Mouse (Mus musculus) skeletal muscle tissue, postnatal 0 days (tissue): ENCODE data around the gene Acin1. TPM values are rescaled to one million over a fixed set of nuclear protein-coding genes. Genes with fewer than 3 reads are reported as not detected.

ENCODE experiments used
- microRNA counts: library from miRNA; unstranded; fragments of <30 nt; microRNA quantifications from one replicate; lab custom pipeline; 2015
- microRNA-seq, 2 experiments: library from miRNA; unstranded; fragments of <30 nt; microRNA quantifications; one replicate each; pipeline ENCODE4; 2016
- polyA plus RNA-seq: library from polyadenylated mRNA; unstranded; fragments of >200 nt; fragmentation: Nextera tagmentation; extraction: Ambion mirVana; gene quantifications from 2 replicates; pipeline ENCODE4 v1.2.1, GENCODE M21; 2015

The Acin1 gene
- 42.8 and 46.2 TPM in 2 replicates for polyA plus RNA-seq

GRCm38 (mm10) chr14:54686522-54687143 lies at the start of gene Acin1:
TSS of gene Acin1 (minus strand) at chr14:54686931.

DNA sequence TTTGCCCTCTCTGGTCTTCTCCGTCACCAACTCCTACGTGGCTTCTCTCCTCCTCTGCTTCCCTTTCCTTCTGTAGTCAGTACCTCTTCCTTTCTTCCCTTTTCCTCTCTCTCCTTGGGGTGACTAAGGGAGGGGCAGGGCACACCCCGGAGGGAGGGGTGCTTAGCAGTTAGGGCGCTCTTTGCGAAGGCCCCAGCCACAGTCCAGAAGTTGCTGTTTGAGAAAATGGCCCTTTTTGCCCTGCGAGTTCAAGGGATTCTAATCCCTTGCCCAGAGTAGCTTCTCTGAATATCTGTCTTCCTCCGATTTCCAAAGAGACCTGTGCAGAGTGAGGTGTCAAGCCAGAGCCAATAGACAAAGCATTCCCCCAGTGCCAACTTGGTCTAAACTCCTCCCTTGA lies 25.3 kb upstream of the Acin1 start, which contains the start of gene Cebpe:
Gene Cebpe (minus strand): TSS at position 101 of the 400 bp plus-strand sequence.

DNA sequence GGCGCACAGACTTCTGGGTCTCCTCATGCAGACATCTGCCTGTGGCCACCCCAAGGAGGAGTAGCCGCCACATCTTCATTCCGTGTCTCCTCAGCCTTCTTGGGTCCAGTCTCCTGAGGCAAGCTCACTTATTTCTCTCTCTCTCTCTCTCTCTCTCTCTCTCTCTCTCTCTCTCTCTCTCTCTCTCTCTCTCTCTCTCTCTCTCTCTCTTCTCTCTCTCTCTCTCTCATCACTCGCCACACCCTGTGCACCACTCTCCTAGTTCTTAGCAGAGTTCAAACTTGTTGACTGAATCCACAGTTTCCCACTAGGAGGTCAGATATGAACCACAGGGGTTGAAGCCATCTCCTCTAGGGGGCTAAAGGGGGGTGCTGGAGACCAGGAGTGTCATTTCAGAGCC lies 12.0 kb upstream of the Acin1 start, which contains the start of gene Gm29776:
Gene Gm29776 (minus strand): TSS at position 101 of the 400 bp plus-strand sequence.

DNA sequence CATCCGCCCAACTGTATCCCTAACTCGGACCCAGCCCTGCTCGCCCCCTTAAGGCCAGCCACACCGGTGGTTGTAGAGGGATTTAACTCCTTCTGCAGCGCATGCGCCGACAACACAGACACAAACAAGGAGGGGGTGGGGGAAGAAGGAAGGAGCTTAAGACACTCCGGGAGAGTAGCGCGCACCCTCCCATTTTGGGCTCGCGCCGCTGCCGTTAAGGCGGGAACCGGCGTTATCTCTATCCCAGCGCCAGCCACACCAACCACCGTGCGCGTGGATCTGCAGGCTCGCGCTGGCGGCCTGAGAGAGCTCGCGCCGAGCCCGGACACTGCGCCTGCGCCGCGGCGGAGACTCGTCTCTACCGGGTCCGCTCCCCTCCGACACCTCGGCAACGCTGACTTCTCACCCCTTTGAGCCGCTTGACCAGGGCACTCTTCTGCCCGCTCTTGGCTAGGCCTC lies 639 bp downstream of the Acin1 start, which contains the start of gene 1700123O20Rik:
Gene 1700123O20Rik (plus strand): TSS at position 154 of the 459 bp plus-strand sequence.

DNA sequence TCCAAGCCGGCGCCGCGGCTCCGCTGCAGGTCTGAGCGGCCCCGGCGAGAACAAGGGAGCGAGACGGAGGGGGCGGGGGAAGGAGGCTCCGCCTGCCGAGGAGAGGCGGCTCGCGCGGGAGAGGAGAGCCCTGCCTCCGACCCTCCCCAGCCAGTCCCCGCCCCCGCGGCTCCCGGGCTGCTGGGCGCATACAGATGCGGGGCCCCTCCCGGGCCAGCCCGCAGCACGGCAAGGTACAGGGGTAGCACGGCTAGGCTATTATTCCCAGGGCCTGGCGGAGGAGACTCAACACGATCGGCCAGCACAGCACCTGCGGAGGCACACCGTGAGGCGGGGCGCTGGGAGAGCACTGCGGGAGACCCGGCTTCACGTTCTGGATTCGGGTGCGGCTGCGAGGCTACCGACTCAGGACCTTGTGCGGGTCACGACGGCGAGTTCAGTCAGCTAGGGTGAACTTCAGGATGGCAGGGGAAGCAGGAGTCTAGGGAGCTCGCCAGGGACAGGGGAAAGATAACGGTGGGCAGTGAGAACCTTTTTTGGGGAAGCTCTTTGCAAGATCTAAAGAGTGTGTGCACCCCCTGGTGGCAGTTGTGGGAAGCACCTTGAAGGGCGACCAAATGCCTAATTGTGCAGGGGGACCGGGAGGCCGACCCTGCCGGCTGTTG lies 45.3 kb downstream of the Acin1 start, which contains the start of gene Cdh24:
Gene Cdh24 (minus strand): TSS at position 60 of the 665 bp plus-strand sequence.

DNA sequence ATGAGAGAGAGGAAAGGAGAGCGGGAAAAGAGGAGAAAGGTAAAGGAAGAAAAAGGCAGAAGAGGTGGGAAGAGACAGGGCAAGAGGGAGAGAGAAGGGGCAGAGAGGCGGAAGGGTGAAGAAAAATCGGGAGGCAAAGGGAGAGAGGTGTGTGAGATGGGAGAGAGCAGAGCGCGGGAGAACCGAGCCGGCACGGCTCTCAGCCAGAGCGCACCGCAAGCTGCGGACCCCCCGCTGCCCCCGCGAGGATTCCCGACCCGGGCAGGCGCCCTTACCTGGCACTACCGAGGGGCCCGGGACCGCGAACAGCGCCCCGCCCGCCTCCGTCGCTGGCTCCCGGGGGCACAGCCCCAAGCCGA lies 45.8 kb downstream of the Acin1 start, which contains the start of gene Gm17606:
Gene Gm17606 (plus strand): TSS at position 7 of the 359 bp plus-strand sequence.

DNA sequence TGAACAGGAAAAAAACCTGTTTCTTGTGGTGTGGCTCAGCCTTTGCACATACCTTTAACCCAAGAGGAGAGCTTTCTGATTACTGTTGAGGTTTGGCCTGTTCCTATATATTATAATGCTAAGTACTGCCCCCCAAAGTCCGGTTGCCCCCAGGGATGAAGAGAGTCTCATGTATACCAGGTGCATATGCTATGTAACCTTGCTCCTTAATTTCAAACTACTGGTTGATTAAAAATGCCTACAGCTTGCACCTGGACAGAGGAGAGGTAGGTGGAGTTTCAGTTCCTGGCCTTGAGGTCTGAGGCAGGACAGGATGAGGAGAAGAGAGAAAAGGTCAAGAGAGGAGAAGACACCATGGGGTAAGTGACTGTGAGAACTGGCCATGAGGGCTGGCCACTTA lies 65.6 kb downstream of the Acin1 start, which contains the start of gene Psmb11:
Gene Psmb11 (plus strand): TSS at position 301 of the 400 bp plus-strand sequence.

DNA sequence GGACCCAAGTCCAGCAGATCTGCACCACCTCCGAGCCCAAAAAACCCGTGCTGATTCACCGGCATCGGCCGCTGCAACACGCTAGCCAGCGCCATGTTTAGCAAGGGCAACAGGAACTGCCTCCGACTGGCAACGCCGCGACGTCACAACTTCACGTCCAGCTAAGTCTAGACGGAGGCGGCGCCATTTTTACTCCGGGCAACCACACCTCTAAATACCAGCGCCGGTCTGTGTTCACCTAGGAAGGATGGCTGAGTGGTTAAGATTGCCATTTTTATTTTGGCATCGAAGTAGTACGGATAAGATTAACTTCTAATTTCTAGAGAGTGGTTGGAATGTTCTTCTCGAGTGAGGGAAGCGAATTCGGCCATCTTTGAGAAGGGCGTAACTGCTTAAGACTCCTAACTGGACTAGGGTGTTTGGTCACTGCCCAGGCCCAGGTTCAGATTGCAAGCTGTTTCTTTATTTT lies 68.8 kb downstream of the Acin1 start, which contains the start of gene Psmb5:
Gene Psmb5 (minus strand): TSS at position 126 of the 469 bp plus-strand sequence.

DNA sequence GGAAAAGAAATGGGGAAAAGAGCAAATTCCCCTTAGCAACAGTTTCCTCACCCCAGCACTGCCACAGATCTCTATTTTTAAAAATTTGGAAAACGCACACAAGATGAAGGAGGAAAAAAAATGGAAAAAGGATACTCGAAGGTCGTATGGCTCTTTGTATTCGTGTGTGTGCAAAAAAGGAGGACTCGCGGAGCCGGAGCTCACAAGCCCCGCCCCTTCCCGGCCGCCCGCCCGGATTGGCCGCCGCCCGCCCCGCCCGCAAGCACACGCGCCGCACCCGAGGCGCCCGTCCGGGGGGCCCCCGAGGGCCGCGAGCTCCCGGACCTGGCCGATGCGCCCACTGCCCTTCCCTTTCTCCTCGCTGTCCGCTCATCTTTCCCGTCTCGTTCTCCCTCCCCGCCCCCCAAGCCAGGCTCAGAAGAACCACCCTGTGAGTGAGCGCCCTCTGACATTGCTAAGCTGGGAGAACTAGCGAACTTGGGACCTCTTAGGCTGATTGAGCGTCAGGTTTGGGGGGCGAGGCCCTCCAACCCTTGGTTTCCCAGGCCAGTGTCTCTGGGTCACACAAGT lies 80.9 kb downstream of the Acin1 start, which contains the start of gene 4931414P19Rik:
Gene 4931414P19Rik (minus strand): TSS at position 242 of the 570 bp plus-strand sequence.

MicroRNAs within 50 kb of the gene (microRNA counts, 519-probe panel; counts per million panel counts)
- microRNA mmu-miR-686 (lab: Ali Mortazavi, UCI), result 296 counts per million, percentile 58 among the panel's probes with 10 or more counts

Small RNAs within 50 kb of the gene (microRNA-seq; reads per million reads assigned to microRNA genes)
- gene Mir686, result 0 reads per million in 2 experiments
- 0.20 to 0.21 reads per million in 2 experiments for gene Mir6948

Other genes with a start within 250 kb of the Acin1 start
- 30.6 and 32.8 TPM in 2 replicates for gene Lrp10, start 222.8 kb downstream of the Acin1 start, polyA plus RNA-seq
- 0.10 and 0.13 TPM in 2 replicates for gene Rem2, start 210.8 kb downstream of the Acin1 start, polyA plus RNA-seq
- 32.3 and 36.0 TPM in 2 replicates for gene Prmt5, start 169.4 kb downstream of the Acin1 start, polyA plus RNA-seq
- 31.1 and 31.5 TPM in 2 replicates for gene Haus4, start 132.3 kb downstream of the Acin1 start, polyA plus RNA-seq
- 11.5 and 13.2 TPM in 2 replicates for gene Ajuba, start 109.4 kb downstream of the Acin1 start, polyA plus RNA-seq
- gene 4931414P19Rik, start 80.9 kb downstream of the Acin1 start, polyA plus RNA-seq, result 2.4 and 2.7 TPM in 2 replicates
- 306 and 337 TPM in 2 replicates for gene Psmb5, start 68.9 kb downstream of the Acin1 start, polyA plus RNA-seq
- 0.03 and 0.05 TPM in 2 replicates for gene Psmb11, start 65.5 kb downstream of the Acin1 start, polyA plus RNA-seq
- gene Gm17606, start 46.0 kb downstream of the Acin1 start, polyA plus RNA-seq, result not detected in 2 replicates
- gene Cdh24, start 45.6 kb downstream of the Acin1 start, polyA plus RNA-seq, result 0.33 and 0.40 TPM in 2 replicates
- gene 1700123O20Rik, start 715 bp downstream of the Acin1 start, polyA plus RNA-seq, result 44.2 and 47.3 TPM in 2 replicates
- gene Gm29776, start 11.9 kb upstream of the Acin1 start, polyA plus RNA-seq, result 0.11 and 0.12 TPM in 2 replicates
- gene Cebpe, start 25.2 kb upstream of the Acin1 start, polyA plus RNA-seq, result not detected in 2 replicates
- 3.8 and 5.9 TPM in 2 replicates for gene Slc7a8, start 95.0 kb upstream of the Acin1 start, polyA plus RNA-seq
- gene Rnf212b, start 127.2 kb upstream of the Acin1 start, polyA plus RNA-seq, result not detected in 2 replicates
- 3.6 and 4.1 TPM in 2 replicates for gene Homez, start 184.0 kb upstream of the Acin1 start, polyA plus RNA-seq
- 0.97 and 2.3 TPM in 2 replicates for gene Ppp1r3e, start 190.6 kb upstream of the Acin1 start, polyA plus RNA-seq
- gene Bcl2l2, start 196.4 kb upstream of the Acin1 start, polyA plus RNA-seq, result 2.9 and 3.6 TPM in 2 replicates
- 0.12 and 0.30 TPM in 2 replicates for gene Gm20521, start 196.5 kb upstream of the Acin1 start, polyA plus RNA-seq
- gene Pabpn1, start 205.6 kb upstream of the Acin1 start, polyA plus RNA-seq, result 36.7 and 49.3 TPM in 2 replicates
- 15.8 and 18.4 TPM in 2 replicates for gene Slc22a17, start 226.2 kb upstream of the Acin1 start, polyA plus RNA-seq
- 14.8 and 17.7 TPM in 2 replicates for gene Efs, start 239.2 kb upstream of the Acin1 start, polyA plus RNA-seq
- gene Il25, start 245.8 kb upstream of the Acin1 start, polyA plus RNA-seq, result 0.45 and 0.50 TPM in 2 replicates
- 8.2 and 10.1 TPM in 2 replicates for gene Cmtm5, start 249.3 kb upstream of the Acin1 start, polyA plus RNA-seq